Mouse (Mus musculus): ENCODE data around the gene Cttnbp2.
"Not testable (repeated sequence)": the region's sequence is repeated elsewhere in the genome, so short reads cannot be mapped to it uniquely, and the experiment has no call there.

The Cttnbp2 gene

DNA sequence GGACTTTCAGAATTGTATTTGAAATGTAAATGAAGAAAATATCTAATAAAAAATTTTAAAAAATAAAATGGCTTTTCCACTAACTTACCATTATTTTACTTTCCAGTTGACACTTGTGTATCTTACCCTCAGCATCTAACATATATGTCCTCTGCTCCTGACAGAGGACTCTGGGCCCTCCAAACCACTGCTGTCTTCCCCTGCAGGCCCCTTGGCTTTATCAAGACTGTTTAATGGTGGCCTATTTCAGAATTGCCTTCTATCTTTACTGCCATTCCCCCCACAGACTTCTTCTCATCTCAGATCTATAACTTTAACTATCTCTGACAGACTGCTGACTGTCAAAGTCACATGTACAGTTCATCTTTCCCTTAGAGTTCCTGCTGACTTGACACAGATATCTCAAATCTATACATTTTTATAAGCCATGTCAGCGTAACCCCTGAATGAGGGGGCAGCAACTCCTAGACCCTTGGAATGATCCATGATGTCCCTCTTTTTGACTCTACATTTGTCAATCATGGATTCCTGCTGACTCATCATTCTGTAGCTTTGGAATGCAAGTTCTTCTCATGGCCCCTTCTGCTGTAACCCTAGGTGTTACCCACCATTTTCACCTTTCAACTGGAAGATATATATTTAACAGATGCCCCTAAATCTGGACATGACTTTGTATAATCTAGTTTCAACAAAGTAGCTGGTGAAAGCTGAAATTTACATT, 103.0 kb downstream of the Cttnbp2 start:
- H3K36me3 ChIP-seq (ENCODE audit: control insufficient read depth, insufficient read depth, low read length, poor library complexity, severe bottlenecking) = no peaks in the 10 kb centered on the region
- no peak for DNase-seq (ENCODE audit: low read depth, low spot score)
- no peaks in the 10 kb centered on the region for H3K27me3 ChIP-seq (ENCODE audit: control insufficient read depth, insufficient read depth, low read length, poor library complexity, severe bottlenecking)

DNA sequence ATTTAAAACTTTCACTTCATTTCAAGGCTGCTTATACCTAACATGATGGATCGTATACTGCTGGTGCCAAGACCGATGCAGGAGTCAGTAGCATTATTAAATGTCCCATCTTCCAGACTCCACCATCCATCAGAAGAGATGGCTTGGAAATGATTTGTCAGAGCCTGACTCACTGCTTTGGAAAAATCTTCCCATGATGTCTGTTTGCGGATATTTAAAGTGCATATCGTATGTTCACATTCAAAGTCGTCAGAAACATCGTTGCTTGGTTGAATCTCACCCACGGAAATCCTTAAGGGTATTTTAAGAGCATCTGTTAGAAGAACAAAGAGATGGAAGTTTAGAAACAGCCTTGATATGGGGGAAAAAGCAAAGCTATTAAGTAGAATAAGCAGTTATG, 106.2 kb downstream of the Cttnbp2 start:
- no peak for DNase-seq (ENCODE audit: low read depth, low spot score)
- Histone ChIP-seq H3K36me3 (ENCODE audit: control insufficient read depth, insufficient read depth, low read length, poor library complexity, severe bottlenecking) (no peaks in the 10 kb centered on the region), H3K27me3 (ENCODE audit: control insufficient read depth, insufficient read depth, low read length, poor library complexity, severe bottlenecking) (no peaks in the 10 kb centered on the region)

DNA sequence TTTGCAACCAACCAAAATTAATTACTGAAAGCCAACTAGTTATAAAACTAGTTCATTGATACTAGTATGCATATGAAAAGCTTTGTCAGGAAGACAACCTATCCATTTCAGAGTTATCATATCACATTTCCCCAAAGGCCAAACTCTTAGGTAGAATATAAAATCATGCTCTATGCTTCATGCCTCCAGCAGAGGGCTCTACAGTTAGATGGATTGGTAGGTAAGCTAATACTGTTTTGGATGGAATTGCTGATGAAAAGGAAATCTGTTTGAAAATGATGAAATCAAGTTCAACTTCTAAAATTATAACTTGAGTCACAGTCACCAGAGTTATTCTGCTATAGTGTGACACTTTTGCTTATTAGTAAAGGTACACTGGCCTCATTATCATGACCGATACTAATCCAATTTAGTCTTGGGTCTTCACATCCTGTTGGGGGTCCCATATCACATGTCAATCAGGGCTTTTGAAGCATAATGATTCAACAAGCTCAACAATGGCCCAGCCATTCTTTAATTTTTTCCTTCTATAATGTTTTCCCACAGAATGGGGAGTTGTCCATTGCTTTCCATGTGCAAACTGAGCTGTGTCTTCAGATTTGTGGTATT, 113.5 kb downstream of the Cttnbp2 start:
- Histone ChIP-seq H3K27me3 (ENCODE audit: control insufficient read depth, insufficient read depth, low read length, poor library complexity, severe bottlenecking) (no peaks in the 10 kb centered on the region), H3K36me3 (ENCODE audit: control insufficient read depth, insufficient read depth, low read length, poor library complexity, severe bottlenecking) (no peaks in the 10 kb centered on the region)
- DNase-seq (ENCODE audit: low read depth, low spot score) = no peak

DNA sequence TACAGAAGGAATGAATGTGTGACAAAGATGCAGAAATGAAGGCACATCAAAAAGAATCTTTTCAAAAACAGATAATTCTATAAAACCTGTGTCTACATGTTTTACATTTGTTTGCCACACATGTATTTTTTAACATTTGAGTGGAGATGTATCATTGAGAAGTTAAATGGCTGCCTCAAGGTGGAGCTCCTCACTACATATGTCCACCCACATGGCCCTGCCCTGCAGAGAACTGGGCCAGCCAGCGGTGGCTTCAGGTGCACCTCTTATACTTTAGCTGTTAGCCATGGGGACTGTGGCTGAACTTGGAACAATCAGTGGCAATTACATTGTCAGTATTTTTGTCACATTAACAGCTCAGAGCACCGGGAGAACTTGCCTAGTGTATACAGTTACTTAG, 133.3 kb downstream of the Cttnbp2 start:
- DNase-seq (ENCODE audit: low read depth, low spot score) = no peak
- no peaks in the 10 kb centered on the region for H3K36me3 ChIP-seq (ENCODE audit: control insufficient read depth, insufficient read depth, low read length, poor library complexity, severe bottlenecking)
- H3K27me3 ChIP-seq (ENCODE audit: control insufficient read depth, insufficient read depth, low read length, poor library complexity, severe bottlenecking) = no peaks in the 10 kb centered on the region

DNA sequence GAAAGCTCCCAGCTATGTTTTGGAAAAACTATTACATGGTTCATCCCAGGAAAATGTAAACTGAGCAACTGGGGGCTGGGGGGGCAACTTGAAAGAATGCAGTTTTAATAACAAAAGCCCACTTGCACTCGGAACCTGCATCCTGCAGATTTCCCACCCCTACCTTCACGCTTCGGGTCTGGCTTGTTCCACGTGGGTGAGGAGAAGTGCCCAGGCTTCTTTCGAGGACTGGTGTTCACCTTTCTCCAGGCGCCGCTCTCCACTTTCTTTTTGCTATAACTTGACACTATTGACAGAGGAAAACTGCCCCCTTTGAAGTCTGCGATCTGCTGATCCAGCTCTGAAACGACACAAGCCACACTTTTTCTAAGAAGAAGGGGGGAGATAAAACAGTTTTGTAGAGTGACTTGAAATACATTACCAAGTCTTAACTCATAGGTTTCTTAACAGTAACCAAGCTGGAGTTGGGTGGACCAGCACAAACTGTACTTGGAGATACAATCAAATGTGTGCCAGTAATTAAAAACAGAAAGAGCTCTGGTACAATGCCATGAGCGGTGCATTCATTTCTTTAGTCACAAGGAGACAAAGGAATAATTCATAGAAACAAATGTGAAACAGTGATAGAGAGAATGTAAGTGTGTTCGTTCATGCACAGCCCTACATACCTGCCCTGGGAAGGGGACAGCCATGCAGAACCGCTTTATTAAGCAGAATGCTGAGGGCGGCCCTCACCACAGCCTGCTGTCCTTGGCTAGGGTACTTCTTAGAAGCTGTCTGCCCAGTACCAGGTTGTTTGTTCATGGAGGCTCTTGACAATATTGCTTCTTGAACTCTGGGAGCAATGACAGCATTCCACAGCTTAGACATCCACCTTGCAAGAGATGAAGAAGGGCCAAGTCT, 134.1 kb downstream of the Cttnbp2 start:
- DNase-seq (ENCODE audit: low read depth, low spot score) = no peak
- Histone ChIP-seq H3K36me3 (ENCODE audit: control insufficient read depth, insufficient read depth, low read length, poor library complexity, severe bottlenecking) (no peaks in the 10 kb centered on the region), H3K27me3 (ENCODE audit: control insufficient read depth, insufficient read depth, low read length, poor library complexity, severe bottlenecking) (no peaks in the 10 kb centered on the region)

DNA sequence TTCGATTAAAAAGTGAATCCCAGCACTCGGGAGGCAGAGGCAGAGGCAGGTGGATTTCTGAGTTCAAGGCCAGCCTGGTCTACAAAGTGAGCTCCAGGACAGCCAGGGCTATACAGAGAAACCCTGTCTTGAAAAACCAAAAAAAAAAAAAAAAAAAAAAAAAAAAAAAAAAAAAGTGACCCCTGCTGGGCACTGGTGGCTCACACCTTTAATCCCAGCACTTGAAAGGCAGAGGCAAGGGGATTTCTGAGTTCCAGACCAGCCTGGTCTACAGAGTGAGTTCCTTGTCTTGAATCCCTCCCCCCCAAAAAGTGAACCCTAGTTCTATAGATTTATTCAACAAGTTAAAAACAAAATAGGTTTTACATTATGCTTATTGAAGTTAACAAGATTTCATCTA, 136.9 kb downstream of the Cttnbp2 start:
- not testable (repeated sequence) for H3K27me3 ChIP-seq (ENCODE audit: control insufficient read depth, insufficient read depth, low read length, poor library complexity, severe bottlenecking)

DNA sequence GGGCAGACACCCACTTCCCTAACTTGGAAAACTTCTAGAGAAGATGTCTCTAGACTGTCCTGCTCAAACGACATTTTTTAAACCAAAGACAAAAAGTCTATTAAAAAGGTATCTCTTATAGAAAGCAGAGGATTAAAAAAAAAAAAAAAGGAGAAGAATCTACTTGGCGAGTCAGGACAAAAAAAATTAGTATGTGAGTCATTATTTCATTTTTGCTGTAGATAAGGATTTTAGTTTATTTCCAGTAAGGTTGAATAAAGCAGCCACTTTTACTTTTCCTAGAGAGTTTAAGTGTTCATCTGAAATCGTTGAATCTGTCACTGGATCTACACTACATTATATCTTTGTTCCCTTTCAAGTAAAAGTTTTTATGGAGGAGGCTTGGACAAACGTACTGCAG, 139.9 kb downstream of the Cttnbp2 start:
- Histone ChIP-seq H3K36me3 (ENCODE audit: control insufficient read depth, insufficient read depth, low read length, poor library complexity, severe bottlenecking) (no peaks in the 10 kb centered on the region), H3K27me3 (ENCODE audit: control insufficient read depth, insufficient read depth, low read length, poor library complexity, severe bottlenecking) (no peaks in the 10 kb centered on the region)
- no peak for DNase-seq (ENCODE audit: low read depth, low spot score)

More for the DNA sequence above, 136.9 kb downstream of the Cttnbp2 start:
- H3K36me3 ChIP-seq (ENCODE audit: control insufficient read depth, insufficient read depth, low read length, poor library complexity, severe bottlenecking); DNase-seq (ENCODE audit: low read depth, low spot score): not testable (repeated sequence)

DNA sequence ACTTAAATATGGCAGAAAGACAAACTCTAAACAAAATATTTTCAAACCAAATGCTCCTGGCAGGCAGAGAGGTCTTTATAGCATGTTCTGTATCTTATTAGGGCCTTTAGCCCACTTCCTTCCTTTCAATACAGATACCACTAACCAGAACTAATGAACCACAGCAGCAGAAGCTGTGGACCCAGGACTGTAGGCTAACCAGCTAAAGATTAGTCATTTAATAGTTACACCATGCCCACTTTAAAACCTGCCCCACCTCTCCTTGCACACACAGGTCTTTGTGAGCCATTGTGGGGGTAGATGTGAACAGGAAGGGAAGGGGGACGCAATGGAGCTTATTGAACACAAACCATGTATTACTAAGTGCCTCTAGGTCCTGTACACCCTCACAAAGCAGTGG, 141.0 kb downstream of the Cttnbp2 start:
- Histone ChIP-seq H3K27me3 (ENCODE audit: control insufficient read depth, insufficient read depth, low read length, poor library complexity, severe bottlenecking) (no peaks in the 10 kb centered on the region), H3K36me3 (ENCODE audit: control insufficient read depth, insufficient read depth, low read length, poor library complexity, severe bottlenecking) (no peaks in the 10 kb centered on the region)
- no peak for DNase-seq (ENCODE audit: low read depth, low spot score)

DNA sequence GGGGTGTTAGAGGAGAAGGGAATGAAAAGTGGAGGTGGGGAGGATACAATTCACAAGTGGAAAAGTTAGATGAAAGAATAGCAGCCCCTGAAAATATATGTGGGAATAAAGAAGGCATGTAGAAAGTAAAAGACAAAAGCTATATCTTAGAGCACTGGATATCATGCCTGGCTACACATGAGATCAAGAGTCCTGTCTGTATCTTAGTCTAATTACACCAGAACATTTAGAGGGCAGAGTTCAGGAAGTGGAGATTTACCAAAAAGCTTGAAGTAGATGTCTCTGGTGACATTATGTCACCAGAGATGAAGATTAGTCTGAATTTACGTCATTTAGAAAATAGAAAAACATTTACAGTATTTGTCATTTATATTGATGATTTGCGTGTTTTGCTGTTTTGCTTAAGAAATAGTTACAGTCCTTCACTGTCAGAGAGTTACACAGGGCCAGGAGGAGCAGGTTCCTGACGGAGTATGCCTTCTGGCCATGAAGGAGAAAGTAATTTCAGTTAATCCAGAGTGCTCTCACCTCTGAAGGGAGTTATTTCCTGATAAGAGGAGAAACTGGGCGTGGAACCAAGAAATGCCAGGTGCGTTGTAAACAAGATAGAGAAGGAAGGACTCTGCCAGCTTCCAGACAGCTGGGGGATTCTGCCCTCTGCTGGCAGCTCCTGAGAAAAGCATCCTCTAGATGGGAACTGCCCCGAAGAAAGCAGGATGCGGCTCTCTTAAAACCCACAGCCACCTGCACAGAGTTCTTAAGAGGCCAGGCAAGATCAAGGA, 142.0 kb downstream of the Cttnbp2 start:
- H3K36me3 ChIP-seq (ENCODE audit: control insufficient read depth, insufficient read depth, low read length, poor library complexity, severe bottlenecking) = no peaks in the 10 kb centered on the region
- H3K27me3 ChIP-seq (ENCODE audit: control insufficient read depth, insufficient read depth, low read length, poor library complexity, severe bottlenecking) = no peaks in the 10 kb centered on the region
- DNase-seq (ENCODE audit: low read depth, low spot score) = peak; percentile 1

DNA sequence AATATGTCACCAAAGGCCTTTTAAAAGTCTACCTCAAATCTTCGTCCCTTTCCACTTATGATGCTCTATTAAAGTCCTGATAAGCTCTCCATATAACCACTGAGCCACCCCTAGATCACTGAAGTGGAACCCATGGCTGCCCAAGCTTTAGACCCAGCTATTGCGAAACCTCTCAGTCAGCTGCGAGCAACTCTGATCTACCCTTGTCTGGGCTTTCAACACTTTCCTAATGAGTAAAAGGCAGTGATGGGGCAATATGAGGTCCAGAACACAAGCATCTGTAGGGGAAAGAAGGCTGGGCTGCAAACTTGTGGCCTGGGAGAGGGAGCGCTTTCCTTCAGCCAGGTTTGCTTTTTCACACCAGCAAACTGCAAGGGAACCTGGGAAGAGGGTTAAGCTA, 144.9 kb downstream of the Cttnbp2 start:
- Histone ChIP-seq H3K36me3 (ENCODE audit: control insufficient read depth, insufficient read depth, low read length, poor library complexity, severe bottlenecking) (no peaks in the 10 kb centered on the region), H3K27me3 (ENCODE audit: control insufficient read depth, insufficient read depth, low read length, poor library complexity, severe bottlenecking) (no peaks in the 10 kb centered on the region)
- DNase-seq (ENCODE audit: low read depth, low spot score) = no peak

DNA sequence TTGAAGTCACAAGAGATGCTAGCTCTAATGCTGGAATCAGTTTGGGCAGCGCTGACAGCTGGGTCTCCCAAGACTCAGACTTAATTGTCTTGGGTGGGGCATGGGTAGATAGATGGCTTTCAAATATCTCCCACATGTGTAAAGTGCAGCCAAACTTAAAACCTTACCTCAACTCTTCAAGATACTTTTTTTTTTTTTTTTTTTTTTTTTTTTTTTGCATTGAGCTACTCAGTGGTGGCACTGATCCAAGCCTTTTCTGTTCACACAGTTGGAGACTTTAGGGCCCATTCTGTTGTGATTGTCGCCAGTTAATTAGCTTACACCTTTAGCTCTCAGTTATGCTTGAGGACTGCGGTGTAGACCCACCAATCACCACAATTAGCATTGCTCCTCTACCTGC, 145.6 kb downstream of the Cttnbp2 start:
- no peaks in the 10 kb centered on the region for H3K27me3 ChIP-seq (ENCODE audit: control insufficient read depth, insufficient read depth, low read length, poor library complexity, severe bottlenecking)
- no peak for DNase-seq (ENCODE audit: low read depth, low spot score)
- no peaks in the 10 kb centered on the region for H3K36me3 ChIP-seq (ENCODE audit: control insufficient read depth, insufficient read depth, low read length, poor library complexity, severe bottlenecking)

DNA sequence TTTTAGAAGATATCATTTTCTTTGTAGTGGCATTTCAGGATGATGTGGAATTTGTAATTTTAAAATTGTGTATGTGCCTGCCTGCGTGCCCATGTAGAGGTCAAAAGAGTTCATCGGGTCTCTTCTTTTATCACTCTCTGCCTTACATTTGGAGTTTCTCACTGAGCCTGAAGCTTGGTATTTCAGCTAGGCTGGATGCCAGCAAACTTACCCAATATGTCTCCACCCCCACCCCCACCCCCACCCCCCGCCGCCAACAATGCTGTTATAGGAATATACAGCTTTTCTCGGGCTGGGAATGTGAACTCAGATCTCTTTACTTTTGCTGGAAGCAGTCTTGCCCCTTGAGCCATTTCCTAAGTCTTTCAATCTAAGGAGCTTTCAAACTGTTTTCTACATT, 152.4 kb downstream of the Cttnbp2 start:
- DNase-seq (ENCODE audit: low read depth, low spot score) = no peak
- Histone ChIP-seq H3K36me3 (ENCODE audit: control insufficient read depth, insufficient read depth, low read length, poor library complexity, severe bottlenecking) (no peaks in the 10 kb centered on the region), H3K27me3 (ENCODE audit: control insufficient read depth, insufficient read depth, low read length, poor library complexity, severe bottlenecking) (no peaks in the 10 kb centered on the region)

DNA sequence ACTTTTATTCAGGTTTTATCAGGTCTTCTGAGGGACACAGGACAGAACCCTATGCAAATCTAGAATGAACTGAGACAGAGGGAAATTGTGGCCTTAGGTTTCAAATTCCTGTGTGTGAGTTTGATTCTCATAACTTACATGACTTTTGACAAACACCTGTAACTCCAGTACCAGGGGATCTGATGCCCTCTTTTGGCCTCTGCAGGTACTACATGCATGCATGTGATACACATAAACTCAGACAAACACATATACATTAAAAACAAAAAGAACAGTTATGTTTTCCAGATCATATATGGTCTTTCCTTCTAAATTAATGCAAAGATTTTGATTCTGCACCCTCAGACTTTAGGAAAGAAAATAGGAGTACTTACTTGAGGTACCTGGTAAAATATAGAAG, 153.7 kb downstream of the Cttnbp2 start:
- DNase-seq (ENCODE audit: low read depth, low spot score) = no peak
- Histone ChIP-seq H3K36me3 (ENCODE audit: control insufficient read depth, insufficient read depth, low read length, poor library complexity, severe bottlenecking) (no peaks in the 10 kb centered on the region), H3K27me3 (ENCODE audit: control insufficient read depth, insufficient read depth, low read length, poor library complexity, severe bottlenecking) (no peaks in the 10 kb centered on the region)

DNA sequence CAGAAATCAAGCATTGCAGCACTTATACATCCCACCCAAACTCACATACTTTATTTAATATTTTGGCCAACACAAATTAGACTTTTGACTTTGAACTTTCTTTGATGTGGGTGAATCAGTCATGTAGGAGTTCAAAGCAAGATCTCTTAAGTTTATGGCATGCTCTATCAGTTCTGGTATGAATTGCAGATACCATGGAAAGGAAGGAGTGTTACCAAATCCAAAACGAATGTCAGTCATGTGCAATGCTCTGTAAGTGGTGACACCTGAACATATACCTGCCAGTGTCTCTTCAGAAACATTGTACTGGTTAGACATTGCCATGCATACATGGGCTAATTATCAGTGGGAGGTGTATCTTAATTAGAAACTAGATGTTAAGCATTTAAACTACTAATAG, 154.5 kb downstream of the Cttnbp2 start:
- no peaks in the 10 kb centered on the region for H3K27me3 ChIP-seq (ENCODE audit: control insufficient read depth, insufficient read depth, low read length, poor library complexity, severe bottlenecking)
- no peak for DNase-seq (ENCODE audit: low read depth, low spot score)
- no peaks in the 10 kb centered on the region for H3K36me3 ChIP-seq (ENCODE audit: control insufficient read depth, insufficient read depth, low read length, poor library complexity, severe bottlenecking)
